In the genomic region with DNA sequence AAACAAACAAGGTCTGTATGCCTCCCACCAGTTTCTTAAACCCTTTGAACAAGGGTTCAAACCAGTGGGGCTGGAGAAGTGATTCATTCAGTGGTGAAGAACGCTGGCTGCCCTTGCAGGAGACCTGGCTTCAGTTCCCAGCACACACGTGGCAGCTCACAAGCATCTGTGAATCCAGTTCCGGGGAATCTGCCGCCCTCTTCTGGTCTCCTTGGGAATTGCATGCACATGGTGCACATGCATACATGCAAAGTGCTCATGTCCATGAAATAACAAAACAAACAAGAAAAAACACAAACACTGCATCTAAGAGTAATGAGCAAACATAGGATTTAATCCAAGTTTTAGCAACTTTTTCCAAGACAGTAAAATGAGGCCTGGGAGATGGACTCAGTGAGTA, we compare ENCODE assay signal across 15 mouse cellular contexts.
A peak's percentile ranks its signal among the peaks of the same experiment; 100 is the strongest.
DNase-seq lines count a peak whose midpoint lies in the region; ATAC-seq and TF ChIP-seq lines count a peak whose summit lies in the region.
"Had no signal": no experiment of that assay in that cellular context is flagged by ENCODE, and none has a peak within 500 bp of the region (broad histone marks: within the 10 kb centered on the region; RNA-seq: fewer than 3 reads in every experiment).

No protein-coding gene starts in this region.

- intact Hi-C loops in gastrocnemius, adult 2 months (cut with DNase I), result no loop called here

- H3K27me3 ChIP-seq in lung, embryonic 14.5 days (ENCODE audit: insufficient read depth, low read length), result no peaks in the 10 kb centered on the region
- peaks cover 19% of the 10 kb centered on the region for H3K27me3 ChIP-seq in E14TG2a.4 (ENCODE audit: insufficient read depth, low read length)
- H3K27me3 ChIP-seq: embryonic facial prominence, embryonic 12.5 days; forebrain, embryonic 12.5 days; limb, embryonic 13.5 days had no signal

- TF ChIP-seq POLR2A in cortical plate, adult 2 months (IDR thresholded peaks at IDR 0.05; ENCODE audit: extremely low read depth, insufficient read depth, low read length), result no peak

- WGBS in lung, embryonic 14.5 days, result 87% methylated on average over 4 of the region's 4 CpGs

- peak; percentile 47 for TF ChIP-seq CTCF in gastrocnemius, adult 2 months (IDR thresholded peaks at IDR 0.05)
- TF ChIP-seq CTCF in lung, embryonic 14.5 days (IDR thresholded peaks at IDR 0.05; ENCODE audit: low read depth), result peak; percentile 52
- TF ChIP-seq CTCF in E14TG2a.4 (conservative IDR thresholded peaks at IDR 0.05; ENCODE audit: low read length), result peak; percentile 91
- 0 out of 2 replicates have a peak, but pooled peaks have one; percentile 3 for TF ChIP-seq CTCF in cortical plate, adult 2 months (IDR thresholded peaks at IDR 0.05; ENCODE audit: extremely low read depth, insufficient read depth, low read length)

- no peak for DNase-seq in gastrocnemius, adult 2 months
- DNase-seq in gastrocnemius, adult 18-20 months (ENCODE audit: low spot score), result no peak
- DNase-seq in lung, embryonic 14.5 days, result no peak
- DNase-seq in lung, adult 18-20 months, result no peak
- no peak for DNase-seq in ovary, postnatal 10 days (ENCODE audit: low spot score)
- DNase-seq: adrenal gland, adult 2 months; cerebellum, adult 11 months; gastrocnemius, postnatal 25 days; heart, postnatal 14 days had no signal

- no peak overlapping the region for H3K27ac ChIP-seq in gastrocnemius, adult 2 months
- H3K27ac ChIP-seq in lung, embryonic 14.5 days (ENCODE audit: low read depth), result no peak overlapping the region
- no peak overlapping the region for H3K27ac ChIP-seq in cortical plate, adult 2 months (ENCODE audit: insufficient read depth, low read length)
- H3K27ac ChIP-seq: embryonic facial prominence, embryonic 12.5 days; forebrain, embryonic 12.5 days; limb, embryonic 13.5 days had no signal

- no peaks in the 10 kb centered on the region for H3K36me3 ChIP-seq in lung, embryonic 14.5 days (ENCODE audit: insufficient read depth)
- no peaks in the 10 kb centered on the region for H3K36me3 ChIP-seq in E14TG2a.4 (ENCODE audit: insufficient read depth, low read length)
- H3K36me3 ChIP-seq: embryonic facial prominence, embryonic 12.5 days; forebrain, embryonic 12.5 days; limb, embryonic 13.5 days had no signal

- no peak overlapping the region for H3K4me3 ChIP-seq in gastrocnemius, adult 2 months
- H3K4me3 ChIP-seq in lung, embryonic 14.5 days (ENCODE audit: low read depth, low read length), result no peak overlapping the region
- H3K4me3 ChIP-seq in E14TG2a.4 (replicated peaks; ENCODE audit: low read length), result no peak overlapping the region
- no peak overlapping the region for H3K4me3 ChIP-seq in cortical plate, adult 2 months (ENCODE audit: insufficient read depth, low read length)
- H3K4me3 ChIP-seq: embryonic facial prominence, embryonic 12.5 days; forebrain, embryonic 12.5 days; limb, embryonic 13.5 days had no signal

- no peak overlapping the region for H3K4me2 ChIP-seq in lung, embryonic 14.5 days
- H3K4me2 ChIP-seq: embryonic facial prominence, embryonic 12.5 days; forebrain, embryonic 12.5 days; limb, embryonic 13.5 days had no signal

- H3K4me1 ChIP-seq in lung, embryonic 14.5 days (ENCODE audit: insufficient read depth), result no peaks in the 10 kb centered on the region
- H3K4me1 ChIP-seq in E14TG2a.4 (replicated peaks; ENCODE audit: low read depth, low read length), result peaks cover 25% of the 10 kb centered on the region
- no peaks in the 10 kb centered on the region for H3K4me1 ChIP-seq in cortical plate, adult 2 months (ENCODE audit: control insufficient read depth, insufficient read depth, low read length)
- H3K4me1 ChIP-seq: forebrain, embryonic 12.5 days had no signal

- H3K9ac ChIP-seq in lung, embryonic 14.5 days, result no peak overlapping the region
- H3K9ac ChIP-seq: embryonic facial prominence, embryonic 12.5 days; forebrain, embryonic 12.5 days; limb, embryonic 13.5 days had no signal

- ATAC-seq in lung, embryonic 14.5 days (ENCODE audit: insufficient read depth), result no peak
- ATAC-seq in granulocyte monocyte progenitor cell, adult 5-6 weeks (replicated peaks; ENCODE audit: poor library complexity, severe bottlenecking), result no peak

- peaks cover 5% of the 10 kb centered on the region; the same call in 1 of the 2 replicates for H3K9me3 ChIP-seq in lung, embryonic 14.5 days (ENCODE audit: low read depth, low read length)
- H3K9me3 ChIP-seq in E14TG2a.4 (ENCODE audit: low read length), result peaks cover 24% of the 10 kb centered on the region

Comparison
In these comparisons a context has a peak if more than half of its experiments do, and no peak if none do; other contexts are left out.
1. CTCF ChIP-seq: peak in every context shown above with its lines; median percentile 91 in E14TG2a.4; 52 in lung, embryonic 14.5 days; 47 in gastrocnemius, adult 2 months; 3 in cortical plate, adult 2 months.